Mouse (Mus musculus) cerebellum, adult 2 months (tissue): ENCODE measurements at regions not wholly inside any gene's neighbourhood (a gene's known extent, or its start where the extent isn't known, plus 50 kb on each side); places are given as distances from the start of the nearest gene placed in this dataset.

Experiments used
- DNase-seq, 2 experiments: peaks; one replicate each; pipeline ENCODE4 v3.0.0; 2021
- H3K27ac ChIP-seq: fragments of 200-500 bp; 2 replicates; pipeline ENCODE4 v1.5.1; 2012; ENCODE audit warnings: low read length, control low read depth, inconsistent platforms; ENCODE audit not compliant: insufficient read depth
- H3K27me3 ChIP-seq: fragments of 200-500 bp; 2 replicates; pipeline ENCODE4 v1.6.1; 2012; ENCODE audit warnings: inconsistent platforms, mild to moderate bottlenecking, low read length, moderate library complexity; ENCODE audit not compliant: control insufficient read depth, insufficient read depth
- H3K4me1 ChIP-seq: fragments of 200-500 bp; 2 replicates; pipeline ENCODE4 v1.6.1; 2011; ENCODE audit warnings: low read length; ENCODE audit not compliant: control insufficient read depth, insufficient read depth
- H3K4me3 ChIP-seq: fragments of 200-500 bp; replicated peaks from 2 replicates; pipeline ENCODE3; 2011; ENCODE audit warnings: mild to moderate bottlenecking, low read depth, low read length, control low read depth; ENCODE audit not compliant: insufficient read depth
- CTCF ChIP-seq: fragments of 200-500 bp; IDR thresholded peaks from 2 replicates; pipeline ENCODE4 v1.5.1; 2011; ENCODE audit warnings: low read depth, mild to moderate bottlenecking, control low read depth, low read length, moderate library complexity, borderline replicate concordance; ENCODE audit not compliant: insufficient read depth
- POLR2A ChIP-seq: fragments of 200-500 bp; IDR thresholded peaks from 2 replicates; pipeline ENCODE4 v1.6.1; 2011; ENCODE audit warnings: low read length, control low read depth, borderline replicate concordance; ENCODE audit not compliant: insufficient read depth
- WGBS: fragments of 180-500 bp; shearing (Covaris S2); methylation state at CpG from one replicate; pipeline ENCODE4 v1.1.7; 2018; 5-methylcytosine and 5-hydroxymethylcytosine counted together

DNA sequence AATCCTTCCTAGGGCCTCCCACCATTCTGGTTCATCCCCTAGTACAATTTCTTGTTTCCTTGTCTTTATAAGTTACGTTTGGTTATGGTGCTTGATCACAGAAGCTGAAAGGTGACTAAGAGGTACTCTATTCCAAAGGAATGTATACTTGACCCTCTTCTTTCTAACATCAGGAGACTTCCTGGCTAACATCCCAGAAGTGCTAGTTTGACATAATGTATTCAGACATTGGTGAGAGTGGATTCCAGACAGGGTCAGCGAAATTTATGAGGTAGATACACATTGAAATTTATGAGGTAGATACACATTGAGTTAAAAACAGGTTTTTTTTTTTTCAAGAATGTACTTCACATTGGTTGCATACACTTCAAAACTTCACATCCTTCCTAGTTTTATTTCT is 863.9 kb upstream of the Pou3f3 start:
- TF ChIP-seq CTCF = no peak
- no peak for TF ChIP-seq POLR2A
- H3K27ac ChIP-seq = no peak overlapping the region
- no peaks in the 10 kb centered on the region for H3K4me1 ChIP-seq
- WGBS = 43% methylated on average over 2 of the region's 2 CpGs
- no peak for DNase-seq
- H3K4me3 ChIP-seq = no peak overlapping the region
- no peaks in the 10 kb centered on the region for H3K27me3 ChIP-seq
